Mouse (Mus musculus) layer of hippocampus, postnatal 25 days (tissue): ENCODE results near the gene Baiap3. TPM values are rescaled to one million over a fixed set of nuclear protein-coding genes. Genes with fewer than 3 reads are reported as not detected.

ENCODE experiments used
- DNase-seq, 2 experiments: peaks; one replicate each; pipeline ENCODE4 v3.0.0; 2022; ENCODE audit warnings: mixed read lengths in 2 of 2, low spot score in 1 of 2; ENCODE audit errors: extremely low spot score in 1 of 2
- total RNA-seq, 2 experiments: library from RNA; stranded (reverse); gene quantifications; 2 replicates each; pipeline ENCODE4 v1.2.3; 2021

Baiap3 gene
- total RNA-seq, result 1 to 10 TPM; 6.6 to 8.9 TPM

DNA sequence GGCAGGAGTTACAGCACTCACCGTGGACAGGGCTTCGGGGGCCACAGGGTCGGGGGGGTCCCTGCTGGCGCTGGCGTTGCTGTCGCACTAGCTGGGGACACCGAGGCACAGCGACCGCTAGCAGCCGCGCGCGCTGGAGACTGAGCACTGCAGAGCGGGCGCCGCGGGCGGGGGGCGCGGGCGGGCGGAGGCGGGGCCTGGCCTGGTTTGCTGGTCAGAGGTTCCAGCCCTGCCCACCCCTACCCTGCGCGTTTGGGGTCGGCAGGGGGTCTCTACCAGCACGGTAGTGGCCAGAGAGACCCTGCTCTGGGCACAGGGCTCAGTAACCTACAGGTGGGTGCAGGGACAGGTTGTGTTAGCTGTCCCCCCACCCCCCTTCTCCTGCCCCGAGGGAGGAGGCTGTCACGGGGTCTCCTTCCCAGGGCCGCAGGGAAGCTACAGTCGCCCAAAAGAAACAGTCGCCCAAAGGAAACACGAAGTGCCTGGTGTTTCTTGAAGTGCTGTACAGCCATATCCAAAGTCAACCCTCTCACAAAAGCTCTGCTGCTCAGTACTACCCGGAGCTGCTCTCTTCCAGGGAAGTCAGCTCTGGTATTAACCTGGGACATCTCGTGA is at the start of gene Baiap3:
Gene Baiap3, minus strand, starts transcription at position 225 of the 615 bp plus-strand sequence.
- no peak for DNase-seq

DNA sequence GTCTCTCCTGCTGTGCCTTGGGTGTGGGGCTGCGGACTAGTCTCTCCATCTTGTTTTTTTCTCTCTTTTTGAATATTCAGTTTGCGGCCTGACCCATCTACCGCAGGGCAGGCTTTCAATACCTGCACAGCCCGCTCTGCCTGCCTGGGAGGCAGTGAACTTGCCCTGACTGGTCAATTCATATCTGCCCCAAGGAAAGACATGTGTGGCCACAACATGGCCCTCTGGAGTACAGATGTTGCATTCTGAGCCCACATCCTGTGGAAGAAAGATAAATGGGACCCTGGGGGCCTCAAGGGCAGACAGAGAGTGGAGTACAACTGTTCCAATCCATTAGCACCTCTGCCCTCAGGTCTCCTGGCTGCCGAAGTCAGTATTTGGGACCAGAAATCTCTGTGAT is 41.9 kb upstream of the Baiap3 start, which contains the start of gene Prss34:
Gene Prss34, plus strand, starts transcription at position 301 of the 400 bp plus-strand sequence.
- DNase-seq, result no peak

DNA sequence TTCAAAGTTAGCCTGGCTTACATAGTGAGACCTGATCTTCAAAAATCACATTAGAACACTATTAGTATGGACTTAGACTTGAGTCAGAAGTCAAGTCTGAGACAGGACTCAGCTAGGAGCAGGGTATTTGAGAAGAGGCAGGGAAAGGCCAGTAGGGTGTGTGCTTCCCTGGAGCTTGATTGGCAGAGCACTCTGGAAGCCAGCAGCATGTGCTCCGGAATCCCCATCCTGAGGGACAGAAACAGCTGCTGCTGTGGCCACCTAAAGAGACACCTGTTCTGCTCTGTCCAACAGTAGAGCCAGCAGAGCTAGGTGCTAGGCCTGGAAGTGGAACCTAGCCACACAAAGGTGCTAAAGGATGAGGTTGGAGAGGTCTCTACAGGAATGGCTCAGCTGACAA is 37.9 kb upstream of the Baiap3 start:
- no peak for DNase-seq

DNA sequence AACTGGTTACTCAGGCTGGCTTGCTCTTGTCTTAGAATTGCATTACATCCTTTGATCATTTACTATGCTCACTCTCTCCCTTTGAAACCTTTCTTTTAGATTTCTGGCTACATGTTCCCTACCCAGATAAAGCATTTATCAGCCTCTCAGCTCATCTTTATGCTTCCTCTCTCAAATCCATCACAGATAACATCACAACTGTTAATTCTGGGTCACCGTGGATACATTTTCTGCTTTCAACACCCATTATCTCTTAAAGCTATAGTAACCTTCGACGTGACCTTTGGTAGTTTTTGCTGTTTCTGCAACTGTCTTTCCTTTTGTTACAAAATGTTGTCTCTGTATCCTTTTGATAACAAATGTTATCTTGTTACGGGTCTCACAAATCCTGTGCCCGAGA is 37.3 kb upstream of the Baiap3 start:
- no peak for DNase-seq

DNA sequence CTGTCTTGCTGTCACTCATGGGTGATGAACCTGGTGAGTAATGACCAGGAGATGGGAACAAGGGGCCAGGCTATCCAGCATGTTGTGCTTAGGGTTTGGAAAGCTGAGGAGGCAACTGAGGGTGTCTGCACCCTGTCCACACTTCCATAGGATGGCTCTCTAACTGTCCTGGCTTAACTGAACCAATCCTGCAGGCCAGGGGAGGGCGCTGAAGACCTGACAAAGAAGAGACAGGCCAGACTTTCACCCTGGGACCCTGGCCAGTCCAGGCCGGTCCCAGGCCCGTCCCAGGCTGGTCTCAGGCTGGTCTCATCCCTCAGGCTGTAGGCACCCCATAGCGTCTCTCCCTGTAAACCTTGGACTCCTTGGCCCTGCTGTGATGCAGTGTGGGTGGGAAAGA is 34.2 kb upstream of the Baiap3 start:
- DNase-seq, result no peak

DNA sequence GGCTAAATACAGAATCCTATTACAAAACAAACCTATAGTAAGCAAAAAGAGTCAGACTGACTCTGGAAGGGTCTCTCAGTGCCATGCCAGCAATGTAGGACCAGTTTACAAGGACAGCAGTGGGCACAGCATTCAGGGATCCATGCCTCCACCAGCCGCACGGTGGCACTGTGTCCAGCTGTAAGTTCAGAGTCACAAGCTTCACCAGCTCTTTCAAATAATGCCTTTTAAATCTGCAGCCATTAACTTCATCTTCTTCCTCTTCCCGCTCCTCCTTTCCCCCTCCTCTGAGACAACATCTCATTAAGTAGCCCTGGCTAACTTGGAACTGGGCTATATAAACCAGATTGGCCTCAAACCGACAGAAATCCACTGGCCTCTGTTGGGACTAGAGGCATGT is 32.7 kb upstream of the Baiap3 start:
- DNase-seq, result peak in 1 of 2 experiments; percentile 60

DNA sequence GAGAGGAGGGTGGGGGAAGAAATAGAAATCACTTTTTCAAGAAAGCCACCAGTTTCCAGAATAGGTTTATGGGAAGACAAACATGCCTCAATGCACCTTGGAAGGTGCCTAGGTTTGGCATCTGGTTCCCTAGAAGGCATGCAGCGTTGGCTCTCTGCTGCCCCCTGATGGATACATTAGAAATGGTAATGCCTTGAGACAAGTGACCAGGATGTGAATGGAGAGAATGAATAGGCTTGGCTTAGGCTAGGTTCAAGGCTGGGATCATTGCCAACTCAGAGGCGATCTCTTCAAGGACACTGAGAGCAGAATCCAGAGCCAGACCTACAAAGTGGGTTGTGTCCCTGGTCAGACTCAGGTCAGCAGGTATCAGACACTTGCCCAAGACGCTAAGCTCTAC is 28.9 kb upstream of the Baiap3 start:
- DNase-seq, result peak in 1 of 2 experiments; percentile 53

DNA sequence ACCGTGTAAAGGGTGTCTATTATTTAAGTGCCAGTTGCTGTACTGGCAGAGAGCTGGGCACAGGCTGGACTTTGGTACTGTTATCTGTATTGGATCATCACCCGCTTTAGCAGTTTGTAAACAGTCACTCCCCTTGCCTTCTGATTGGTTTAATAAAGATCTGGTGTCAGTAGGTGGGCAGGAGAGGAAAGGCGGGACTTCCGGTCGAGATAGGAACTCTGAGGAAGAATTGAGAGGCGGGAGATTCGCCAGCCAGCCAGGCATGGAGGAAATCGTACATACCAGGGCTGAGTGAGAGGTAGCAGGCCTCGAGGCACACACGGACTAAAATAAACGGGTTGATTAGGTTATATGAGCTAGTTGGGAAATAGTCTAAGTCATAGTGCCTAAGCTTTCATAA is 26.0 kb upstream of the Baiap3 start:
- no peak for DNase-seq

DNA sequence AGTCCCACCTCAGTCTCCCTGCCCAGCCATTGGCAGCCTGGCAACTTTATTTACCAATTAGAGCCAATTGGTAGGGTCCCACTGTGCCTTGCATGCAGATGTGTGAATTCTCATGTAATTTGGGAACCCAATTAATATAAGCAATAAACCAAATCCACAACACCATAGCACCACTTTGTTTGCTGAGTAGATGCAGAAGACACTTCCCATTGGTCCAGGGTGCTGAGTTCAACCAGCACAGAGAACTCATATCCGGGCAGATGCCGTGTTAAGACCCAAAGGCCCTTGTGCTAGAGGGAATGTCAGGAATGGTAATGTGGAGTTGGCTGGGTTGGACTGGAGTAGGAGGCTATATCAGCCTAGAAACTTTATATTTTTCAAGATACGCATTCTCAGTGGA is 19.7 kb upstream of the Baiap3 start:
- no peak for DNase-seq

DNA sequence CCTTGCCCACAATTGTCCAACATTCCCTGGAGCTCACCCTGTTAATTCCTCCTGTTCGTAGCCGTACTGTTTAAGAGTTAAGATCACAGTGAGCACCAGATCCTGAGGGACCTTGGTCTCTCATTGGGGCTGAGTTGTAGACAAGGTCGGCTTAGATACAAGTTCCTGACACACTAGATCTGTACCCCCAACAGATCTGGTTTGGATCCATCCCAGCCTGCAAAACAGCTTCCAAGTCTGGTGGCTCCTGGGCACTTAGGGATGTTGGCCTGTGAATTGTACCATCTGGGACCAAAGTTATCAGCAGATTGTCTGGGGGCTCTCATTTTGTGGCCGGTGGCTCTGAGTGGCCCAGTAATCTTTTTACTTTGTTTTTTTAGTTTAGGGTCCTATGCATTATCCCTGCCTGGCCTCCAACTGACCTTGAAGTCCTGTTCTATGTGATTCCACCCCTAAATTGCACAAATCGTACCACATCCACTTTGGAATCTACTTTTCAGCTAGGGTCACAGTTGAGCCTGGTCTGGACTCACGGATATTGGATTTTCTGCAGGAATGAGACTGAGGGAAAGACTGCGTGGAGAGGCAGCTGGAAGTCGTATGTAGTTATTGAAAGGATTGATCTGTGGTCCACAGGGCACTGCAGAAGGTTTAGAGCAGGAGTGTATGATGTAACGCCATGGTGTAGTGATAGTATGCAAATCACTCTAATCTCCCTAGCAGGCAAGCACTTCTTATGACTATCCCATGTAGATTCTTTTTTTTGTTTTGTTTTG is 18.6 kb upstream of the Baiap3 start, which contains the start of gene Ube2i:
Gene Ube2i, minus strand, starts transcription at position 52 of the 776 bp plus-strand sequence.
- DNase-seq, result no peak

DNA sequence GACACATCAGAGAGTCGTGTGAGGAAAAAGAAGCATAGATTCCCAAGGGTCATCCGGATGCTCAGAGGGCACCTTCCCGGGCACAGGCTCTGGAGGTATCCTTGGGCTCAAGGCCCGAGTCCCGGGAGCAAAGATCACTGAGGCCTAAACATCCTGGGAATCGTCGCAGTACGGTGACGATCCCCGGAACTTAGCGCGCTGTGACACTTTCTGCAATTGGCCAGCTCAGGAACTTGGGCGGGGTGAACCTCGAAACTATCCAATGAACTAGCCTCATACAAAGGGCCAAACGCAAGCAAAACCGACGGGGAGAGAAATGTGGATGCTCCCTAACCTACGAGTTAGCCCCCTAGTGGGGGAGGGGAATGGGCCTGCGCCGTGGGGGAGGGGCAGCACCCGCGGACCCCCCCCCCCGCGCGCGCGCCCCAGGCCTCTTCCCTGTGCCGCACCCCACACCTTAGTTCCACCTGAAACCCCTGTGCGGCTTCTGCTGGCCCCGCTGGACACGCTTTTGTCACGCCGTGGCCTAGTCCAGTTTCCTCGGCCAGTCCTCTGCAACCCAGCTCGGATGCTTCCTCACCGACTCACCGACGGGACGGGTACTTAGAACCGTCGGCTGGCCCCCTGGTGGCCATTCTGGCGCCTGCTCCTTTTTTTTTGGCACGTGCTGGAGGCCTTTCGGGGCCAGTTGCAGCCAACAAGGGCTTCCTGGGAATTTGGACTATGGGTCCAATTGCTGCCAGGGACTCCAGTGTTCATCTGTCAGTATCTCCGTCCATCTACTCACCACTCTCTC is 17.7 kb upstream of the Baiap3 start:
- DNase-seq, result peak in 1 of 2 experiments; percentile 93

DNA sequence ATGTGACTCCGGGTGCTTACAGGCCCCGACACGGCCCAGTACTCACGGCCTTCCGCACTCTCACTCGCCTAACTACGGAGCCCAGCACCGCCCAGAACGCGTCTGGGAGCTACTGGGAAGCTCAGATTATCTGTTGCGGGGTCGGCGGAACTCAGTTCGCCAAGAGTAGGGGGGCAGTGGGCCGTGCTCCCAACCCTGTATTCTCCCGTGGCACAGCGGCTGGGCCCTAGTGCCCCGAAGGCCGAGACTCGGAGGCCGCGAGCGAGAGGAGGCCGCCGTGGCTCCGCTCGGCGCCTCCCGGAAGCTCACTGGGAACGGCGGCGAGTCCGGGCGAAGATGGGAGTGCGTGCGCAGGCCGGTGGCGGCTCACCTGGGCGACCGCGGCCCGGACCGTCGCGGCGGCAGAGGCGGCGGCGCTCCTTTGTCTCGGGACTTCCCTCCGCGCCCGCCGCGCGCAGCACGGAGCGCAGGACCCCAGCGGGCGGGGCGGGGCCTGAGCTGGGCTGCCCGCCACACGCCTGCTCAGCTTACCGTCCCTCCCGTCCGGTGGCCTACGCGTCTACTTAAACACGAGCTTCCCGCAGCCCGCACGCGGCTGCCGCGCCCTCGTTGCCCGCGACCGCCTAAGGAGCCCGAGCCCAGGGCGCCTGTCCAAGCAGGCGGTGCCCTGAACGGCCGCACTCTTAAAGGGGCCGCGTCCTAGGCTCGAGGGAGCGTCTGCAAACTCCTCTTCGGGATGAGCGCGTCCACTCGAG is 17.0 kb upstream of the Baiap3 start:
- peak; percentile 80 to 96 for DNase-seq

DNA sequence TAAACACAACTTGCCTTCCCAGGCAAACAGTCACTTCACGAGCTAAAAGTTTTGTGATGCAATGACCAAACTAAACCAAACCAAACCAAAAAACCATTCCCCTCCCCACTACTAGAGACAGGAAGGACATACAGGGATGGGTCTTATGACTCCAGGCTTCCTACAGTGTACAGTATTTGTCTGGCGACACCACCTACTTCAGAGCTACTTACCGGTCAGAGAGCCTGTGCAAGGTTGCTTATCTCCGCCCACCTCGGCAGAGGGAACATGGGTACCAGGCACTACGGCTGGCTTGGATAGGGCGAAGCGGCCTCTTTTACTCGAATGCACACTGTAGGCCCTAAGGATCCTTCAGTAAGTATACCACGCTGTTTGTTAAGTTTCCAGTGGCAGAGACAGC is 16.2 kb upstream of the Baiap3 start:
- no peak for DNase-seq

DNA sequence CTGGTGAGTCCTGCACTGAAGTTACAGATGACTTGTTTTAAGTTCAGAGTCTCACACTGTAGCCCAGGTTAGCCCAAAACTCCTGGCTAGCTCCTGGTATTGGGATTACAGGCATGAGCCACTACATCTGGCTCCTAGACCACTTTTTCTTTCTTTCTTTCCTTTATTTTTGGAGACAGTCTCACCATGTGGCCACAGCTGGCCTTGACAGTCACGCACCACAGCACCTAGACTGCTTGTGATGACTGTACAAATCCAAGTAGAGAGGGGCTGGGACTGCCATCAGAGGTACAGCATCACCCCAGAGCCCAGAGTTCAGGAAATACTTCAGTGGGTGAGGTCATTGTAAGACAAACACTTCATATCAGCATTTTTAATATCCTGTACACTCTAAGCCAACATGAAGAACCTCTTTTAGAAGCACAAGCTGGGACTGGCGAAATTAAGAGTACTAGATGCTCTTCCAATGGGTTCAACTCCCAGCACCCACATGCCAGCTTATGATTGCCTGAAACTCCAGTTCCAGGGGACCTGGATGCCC is 14.7 kb upstream of the Baiap3 start:
- no peak for DNase-seq

DNA sequence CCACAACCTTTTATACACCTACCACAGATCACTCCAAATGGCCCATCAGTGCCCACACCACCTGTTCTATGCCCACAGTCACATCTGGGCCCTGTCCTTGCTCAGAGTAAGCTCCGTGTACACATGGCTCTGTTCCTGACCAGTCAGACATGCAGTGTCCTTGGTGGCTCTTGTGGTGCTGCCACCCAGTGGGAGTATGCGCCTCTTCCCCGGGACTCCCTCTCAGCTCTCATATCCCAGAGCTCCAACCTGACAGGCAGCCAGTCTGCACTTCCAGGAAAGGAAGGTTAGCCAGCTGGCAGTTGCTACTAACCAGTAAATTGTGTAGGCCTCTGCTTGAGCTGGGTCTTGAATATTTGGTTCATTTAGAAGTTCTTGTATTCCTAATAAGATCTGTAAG is 8.3 kb upstream of the Baiap3 start:
- no peak for DNase-seq

DNA sequence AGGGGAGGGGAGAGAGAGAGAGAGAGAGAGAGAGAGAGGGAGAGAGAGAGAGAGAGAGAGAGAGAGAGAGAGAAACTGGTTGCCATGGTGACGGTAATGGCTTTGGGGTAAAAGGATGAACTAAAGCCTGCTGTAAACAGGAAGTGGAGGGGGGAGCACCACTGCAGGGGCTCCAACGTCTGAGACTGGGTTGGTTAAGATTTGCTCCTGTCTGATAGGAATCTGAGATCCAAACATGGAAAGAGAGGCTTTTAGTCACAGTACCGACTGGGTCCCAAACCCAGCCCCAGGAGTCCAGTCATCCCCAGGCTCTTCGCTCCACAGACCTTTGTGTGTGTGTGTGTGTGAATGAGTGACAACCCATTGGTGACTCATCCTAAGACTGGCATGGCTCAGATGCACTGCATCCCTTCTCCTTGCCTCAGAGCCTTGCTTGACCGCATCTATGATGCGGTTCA is 1.7 kb upstream of the Baiap3 start:
- DNase-seq, result no peak

DNA sequence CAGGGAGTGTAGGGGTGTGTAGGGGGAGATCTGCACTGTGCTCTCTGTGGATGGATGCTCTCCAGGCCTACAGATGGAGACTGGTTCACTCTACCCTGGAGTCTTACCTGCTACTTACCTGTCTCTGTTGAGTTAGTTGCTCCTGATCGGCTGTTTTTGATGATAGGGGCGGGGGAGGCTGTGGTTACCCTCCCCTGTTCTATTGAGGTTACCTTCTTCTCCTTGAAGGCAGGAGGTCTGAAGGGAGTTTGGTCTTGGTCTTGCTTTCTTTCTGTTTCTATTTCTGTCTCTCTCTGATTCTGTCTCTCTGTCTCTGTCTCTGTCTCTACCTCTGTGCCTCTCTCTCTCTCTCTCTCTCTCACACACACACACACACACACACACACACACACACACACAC is 1.1 kb downstream of the Baiap3 start:
- no peak for DNase-seq

DNA sequence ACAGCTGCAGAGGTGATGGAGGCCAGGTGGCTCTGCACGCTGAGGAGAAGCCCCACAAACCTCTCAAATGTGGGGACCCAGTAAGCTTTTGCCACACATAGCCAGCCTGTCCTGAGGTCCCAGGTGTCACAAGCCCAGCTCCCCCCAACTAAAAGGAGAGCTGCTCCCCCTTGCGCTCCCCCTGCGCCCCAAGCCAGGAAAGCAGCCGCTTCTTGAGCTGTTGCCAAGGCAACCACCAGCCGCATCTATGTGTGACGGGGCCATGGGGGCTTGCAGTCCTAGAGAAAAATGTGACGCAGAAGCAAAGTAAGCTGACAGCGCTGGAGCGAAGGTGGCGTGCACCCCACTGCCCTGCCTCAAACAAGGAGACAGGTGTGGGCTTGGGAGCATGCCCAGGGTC is 2.4 kb downstream of the Baiap3 start:
- no peak for DNase-seq

DNA sequence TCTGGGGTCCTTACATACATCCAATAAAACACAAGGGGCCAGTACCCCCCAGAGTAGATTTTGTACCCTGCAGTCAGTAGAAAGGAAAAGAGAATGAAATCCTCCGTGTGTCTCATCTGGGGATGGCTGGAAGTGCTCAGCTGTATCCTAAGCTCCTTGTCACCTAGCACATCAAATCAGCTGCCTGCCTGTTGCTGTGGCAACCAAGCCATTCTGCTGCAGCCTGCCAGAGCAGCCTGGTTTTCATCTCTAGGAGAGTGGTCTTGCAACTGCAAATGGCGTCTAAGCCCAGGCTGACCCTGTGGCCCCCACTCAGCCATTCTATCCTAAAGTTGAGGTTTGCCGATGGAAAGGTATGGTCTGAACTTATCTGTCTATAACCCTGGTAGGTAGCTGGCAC is 3.5 kb downstream of the Baiap3 start:
- no peak for DNase-seq

DNA sequence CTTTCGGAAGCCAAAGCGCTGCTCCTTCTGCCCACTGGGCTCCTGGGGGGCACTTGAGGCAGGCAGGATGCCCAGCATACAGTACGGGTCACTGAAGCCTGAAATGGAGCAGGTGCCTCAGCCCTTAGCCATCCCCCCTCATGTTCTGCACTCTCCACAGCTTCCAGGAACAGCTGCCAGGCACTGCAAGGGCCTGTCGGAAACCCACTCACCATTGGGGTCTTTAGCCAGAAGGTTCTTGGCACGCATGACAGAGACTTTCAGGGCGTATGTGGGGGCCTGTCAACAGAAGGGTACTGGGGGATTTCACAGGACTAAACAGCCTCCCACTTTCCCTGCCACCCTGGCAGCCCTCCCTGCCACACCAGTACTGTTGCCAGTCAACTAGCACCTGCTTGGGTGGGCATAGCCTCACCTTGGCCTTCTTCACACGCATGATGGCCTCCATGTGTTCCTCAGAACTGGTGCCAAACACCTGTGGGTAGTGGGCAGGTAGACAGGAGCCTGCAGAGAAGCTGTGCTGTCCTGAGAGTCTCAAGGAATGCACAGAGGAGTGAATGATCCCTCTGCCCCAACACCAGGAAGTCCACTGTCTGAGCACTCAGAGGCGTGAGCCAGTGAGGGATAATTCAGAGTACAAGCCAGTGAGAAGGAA is 5.9 kb downstream of the Baiap3 start:
- no peak for DNase-seq
